Mouse (Mus musculus): Measurements from ENCODE around the gene Dnah6.

- no peak for TF ChIP-seq CTCF (IDR thresholded peaks at IDR 0.05; ENCODE audit: low read depth)
- TF ChIP-seq EP300 (IDR thresholded peaks at IDR 0.05; ENCODE audit: low read depth): no peak
These were observed 156.9 kb downstream of the Dnah6 start for GRCm38 (mm10) chr6:73064551-73064950.
